Mouse (Mus musculus) small intestine, adult 2 months (tissue): ENCODE measurements around the gene Dpp6. TPM values are rescaled to one million over a fixed set of nuclear protein-coding genes. Genes with fewer than 3 reads are reported as not detected.
A peak's percentile ranks its signal among the peaks of the same experiment; 100 is the strongest.

ENCODE experiments used
- H3K27ac ChIP-seq: fragments of 200-500 bp; 2 replicates; pipeline ENCODE4 v1.5.1; 2012; ENCODE audit warnings: low read depth, low read length, control low read depth, inconsistent platforms; ENCODE audit not compliant: insufficient read depth
- H3K27me3 ChIP-seq: fragments of 200-500 bp; 2 replicates; pipeline ENCODE4 v1.6.1; 2012; ENCODE audit warnings: mild to moderate bottlenecking, moderate library complexity, low read length, inconsistent platforms; ENCODE audit not compliant: control insufficient read depth, insufficient read depth
- H3K36me3 ChIP-seq: fragments of 200-500 bp; 2 replicates; pipeline ENCODE4 v1.6.1; 2012; ENCODE audit warnings: mild to moderate bottlenecking, low read length, control low read depth, inconsistent platforms; ENCODE audit not compliant: control insufficient read depth, insufficient read depth
- H3K4me1 ChIP-seq: fragments of 200-500 bp; 2 replicates; pipeline ENCODE4 v1.6.1; 2012; ENCODE audit warnings: low read length, inconsistent platforms, mixed read lengths; ENCODE audit not compliant: control insufficient read depth, insufficient read depth, insufficient read length
- H3K4me3 ChIP-seq: fragments of 200-500 bp; 2 replicates; pipeline ENCODE4 v1.5.1; 2012; ENCODE audit warnings: low read depth, mild to moderate bottlenecking, control low read depth, inconsistent platforms, low read length, moderate library complexity
- CTCF ChIP-seq: fragments of 200-500 bp; IDR thresholded peaks from 2 replicates; pipeline ENCODE4 v1.5.1; 2012; ENCODE audit warnings: low read depth, mild to moderate bottlenecking, control low read depth, inconsistent platforms, low read length, moderate library complexity, mixed read lengths; ENCODE audit not compliant: insufficient replicate concordance, insufficient read length; ENCODE audit errors: extremely low read depth
- POLR2A ChIP-seq: fragments of 200-500 bp; IDR thresholded peaks from 2 replicates; pipeline ENCODE4 v1.6.1; 2012; ENCODE audit warnings: low read depth, mild to moderate bottlenecking, control low read depth, inconsistent platforms, low read length, moderate library complexity
- WGBS: fragments of 180-500 bp; shearing (Covaris S2); methylation state at CpG from one replicate; pipeline ENCODE4 v1.1.7; 2018; 5-methylcytosine and 5-hydroxymethylcytosine counted together
- polyA plus RNA-seq: library from polyadenylated mRNA; depleted of rRNA; stranded (reverse); fragments of >200 nt; gene quantifications from 2 replicates; pipeline ENCODE4 v1.2.3, GENCODE M21; 2012

Dpp6 gene
- polyA plus RNA-seq, 1 experiment, result 0.41 TPM

DNA sequence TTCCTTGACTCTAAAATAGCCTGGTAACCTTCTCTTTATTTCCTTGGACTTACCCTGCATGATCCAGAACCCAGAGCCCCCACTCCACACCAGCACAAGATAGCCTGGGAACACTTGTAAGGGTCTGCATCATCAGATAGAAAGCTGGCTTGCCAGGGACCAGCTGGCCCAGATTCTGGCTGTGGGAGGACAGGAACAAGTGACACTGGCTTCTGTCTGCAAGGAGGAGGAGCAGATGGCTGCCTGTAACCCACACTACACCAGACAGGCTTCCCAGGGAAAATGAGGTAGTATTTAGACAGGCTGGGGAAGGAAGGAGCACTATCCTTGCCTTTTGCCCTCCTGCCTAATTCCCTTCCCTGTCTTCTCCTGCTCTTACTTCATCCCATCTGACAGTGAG lies 900.3 kb downstream of the Dpp6 start:
- H3K4me3 ChIP-seq, result no peak overlapping the region
- no peak overlapping the region for H3K27ac ChIP-seq
- no peak for TF ChIP-seq CTCF
- no peak for TF ChIP-seq POLR2A
- no peaks in the 10 kb centered on the region for H3K36me3 ChIP-seq
- H3K27me3 ChIP-seq, result no peaks in the 10 kb centered on the region
- H3K4me1 ChIP-seq, result no peaks in the 10 kb centered on the region

DNA sequence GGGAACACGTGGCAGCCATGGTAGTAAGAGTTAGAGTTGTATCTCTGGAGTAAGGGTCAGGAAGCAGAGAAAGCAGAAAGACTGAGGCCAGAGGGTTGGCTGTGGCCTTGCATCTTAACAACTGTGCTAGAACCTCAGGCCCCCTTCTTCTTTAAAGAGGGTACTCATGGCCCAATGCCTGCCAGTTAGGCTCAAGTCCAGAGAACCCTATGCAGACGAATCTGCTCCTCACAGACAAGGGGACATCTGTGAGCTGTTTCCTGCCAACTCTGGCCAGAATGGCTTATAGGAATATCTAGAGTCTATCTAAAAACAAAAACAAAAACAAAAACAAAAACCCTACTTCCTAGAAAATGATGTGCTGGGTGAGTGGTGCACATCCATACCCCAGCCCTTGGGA lies 902.3 kb downstream of the Dpp6 start:
- H3K4me1 ChIP-seq, result no peaks in the 10 kb centered on the region
- TF ChIP-seq POLR2A, result no peak
- TF ChIP-seq CTCF, result no peak
- no peak overlapping the region for H3K27ac ChIP-seq
- no peaks in the 10 kb centered on the region for H3K36me3 ChIP-seq
- H3K4me3 ChIP-seq, result no peak overlapping the region
- no peaks in the 10 kb centered on the region for H3K27me3 ChIP-seq
- 59% methylated on average over 2 of the region's 2 CpGs for WGBS

DNA sequence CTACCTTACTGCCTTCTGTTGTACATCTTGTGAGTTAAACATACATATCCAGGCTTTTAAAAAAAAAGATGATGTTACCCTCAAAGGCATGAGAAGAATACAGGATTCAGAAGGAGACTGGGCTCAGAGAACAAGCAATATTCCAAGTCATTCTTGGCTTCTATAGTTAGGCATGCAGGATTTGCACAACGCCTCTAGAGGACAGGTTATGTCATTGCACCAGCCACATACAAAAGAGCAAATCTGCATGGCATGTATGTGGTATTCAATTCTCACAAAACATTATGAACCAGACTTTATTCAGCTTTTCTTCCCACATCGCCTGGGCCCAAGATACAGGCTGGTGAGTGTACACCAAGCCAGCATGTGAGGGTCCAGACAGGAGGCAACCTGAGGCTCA lies 907.5 kb downstream of the Dpp6 start:
- no peaks in the 10 kb centered on the region for H3K27me3 ChIP-seq

DNA sequence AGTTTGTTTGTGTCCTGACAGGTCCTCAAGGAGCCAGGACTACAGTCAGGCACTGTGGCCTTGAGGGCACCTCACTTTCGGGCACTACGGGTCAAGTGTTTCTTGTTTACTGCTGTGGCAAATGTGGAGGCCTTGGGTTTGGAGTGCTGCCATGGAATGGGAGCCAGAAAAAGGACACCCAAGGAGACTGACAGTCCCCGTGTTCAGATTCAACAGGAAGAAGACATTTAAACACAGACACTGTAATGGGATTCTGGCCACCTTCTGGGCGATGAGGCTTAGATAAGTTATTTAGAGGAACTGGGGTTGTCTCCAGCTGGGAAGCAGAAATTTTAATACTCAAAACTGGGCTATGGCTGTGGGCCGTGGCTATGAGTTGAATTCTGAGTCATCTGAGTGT lies 913.7 kb downstream of the Dpp6 start:
- Histone ChIP-seq H3K27me3 (no peaks in the 10 kb centered on the region), H3K4me3 (no peak overlapping the region), H3K27ac (no peak overlapping the region), H3K36me3 (no peaks in the 10 kb centered on the region), H3K4me1 (no peaks in the 10 kb centered on the region)
- no peak for TF ChIP-seq POLR2A
- TF ChIP-seq CTCF, result no peak
- 53% methylated on average over 5 of the region's 5 CpGs for WGBS

More for the DNA sequence above, 907.5 kb downstream of the Dpp6 start:
- no peak for TF ChIP-seq POLR2A
- no peak for TF ChIP-seq CTCF
- Histone ChIP-seq H3K36me3 (no peaks in the 10 kb centered on the region), H3K4me1 (no peaks in the 10 kb centered on the region), H3K4me3 (no peak overlapping the region), H3K27ac (no peak overlapping the region)
- 19% methylated on average over 2 of the region's 2 CpGs for WGBS

DNA sequence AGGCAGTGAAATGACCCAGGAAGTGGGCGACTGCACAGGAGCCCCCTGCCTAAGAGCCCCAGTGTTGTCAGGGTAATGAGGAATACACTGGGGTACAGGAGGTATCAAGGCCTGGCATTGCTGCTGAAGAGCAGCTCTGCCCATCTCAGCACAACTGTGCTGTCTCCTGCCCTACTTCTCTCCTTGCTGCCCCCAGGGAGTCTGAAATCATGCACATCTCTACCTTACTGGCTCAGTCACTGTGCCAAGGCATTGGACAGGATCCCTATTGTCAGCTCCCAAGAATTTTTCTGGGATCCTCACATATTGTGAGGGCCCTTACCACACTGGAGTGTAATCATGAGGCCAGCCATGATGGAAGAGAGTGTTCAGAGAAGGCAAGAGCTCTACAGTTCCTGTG lies 914.4 kb downstream of the Dpp6 start:
- Histone ChIP-seq H3K4me3 (no peak overlapping the region), H3K27me3 (no peaks in the 10 kb centered on the region), H3K4me1 (no peaks in the 10 kb centered on the region), H3K27ac (no peak overlapping the region), H3K36me3 (no peaks in the 10 kb centered on the region)
- TF ChIP-seq CTCF (no peak), POLR2A (no peak)
- 82% methylated on average over 1 of the region's 1 CpGs for WGBS

DNA sequence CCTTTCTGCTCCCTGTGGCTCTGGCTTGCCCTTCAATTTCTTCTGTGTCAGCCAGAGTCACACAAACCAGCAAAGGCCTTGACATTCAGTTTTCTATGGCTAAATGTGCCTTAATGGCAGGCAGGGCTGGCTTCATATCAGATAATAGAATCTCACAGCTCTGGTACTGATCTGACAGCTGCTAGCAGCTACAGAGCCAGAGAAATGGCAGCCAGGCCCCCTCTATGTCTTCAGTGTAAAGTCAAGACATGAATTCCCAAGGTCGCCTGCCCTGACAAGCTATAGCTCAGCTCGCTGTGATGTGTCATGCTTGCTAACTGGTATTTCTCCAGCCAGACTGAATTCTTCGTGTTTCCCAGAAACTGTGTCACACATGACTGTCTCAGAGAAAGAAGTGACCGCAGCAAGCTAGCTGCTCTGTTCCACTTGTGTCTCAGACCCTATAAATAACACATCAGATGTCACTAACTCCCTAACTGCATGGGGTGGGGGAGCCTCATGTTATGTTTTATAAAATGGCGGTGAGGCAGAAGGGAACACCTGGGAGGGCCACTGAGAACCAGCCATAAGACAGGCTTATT lies 915.4 kb downstream of the Dpp6 start:
- TF ChIP-seq CTCF (no peak), POLR2A (no peak)
- WGBS, result 76% methylated on average over 5 of the region's 5 CpGs
- H3K27me3 ChIP-seq, result no peaks in the 10 kb centered on the region
- H3K4me3 ChIP-seq, result no peak overlapping the region
- H3K4me1 ChIP-seq, result no peaks in the 10 kb centered on the region
- H3K27ac ChIP-seq, result no peak overlapping the region
- H3K36me3 ChIP-seq, result no peaks in the 10 kb centered on the region

DNA sequence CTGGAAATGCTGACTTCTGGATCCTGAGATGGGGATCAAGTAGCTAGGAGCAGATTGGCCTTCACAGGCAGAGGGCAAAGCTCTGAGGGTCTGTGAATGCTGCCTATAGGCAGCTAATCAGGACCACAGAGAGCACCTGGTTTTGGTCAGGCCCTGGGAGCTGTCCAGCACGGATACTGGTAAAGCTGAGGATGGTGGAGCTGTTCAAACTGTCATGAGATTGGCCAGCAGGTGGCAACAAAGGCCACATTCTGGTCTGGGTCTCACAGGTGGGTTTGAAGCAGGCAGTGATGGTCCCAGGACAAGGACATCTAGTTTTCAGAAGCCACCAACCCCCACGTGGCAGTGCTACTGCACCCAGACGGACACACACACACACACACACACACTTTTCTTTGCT lies 920.2 kb downstream of the Dpp6 start:
- TF ChIP-seq CTCF (peak; percentile 25; the same call in 1 of the 2 replicates), POLR2A (no peak)

More for the DNA sequence above, 920.2 kb downstream of the Dpp6 start:
- no peaks in the 10 kb centered on the region for H3K27me3 ChIP-seq
- H3K4me3 ChIP-seq, result no peak overlapping the region
- H3K27ac ChIP-seq, result no peak overlapping the region
- H3K4me1 ChIP-seq, result no peaks in the 10 kb centered on the region
- peaks cover 6% of the 10 kb centered on the region; the same call in 1 of the 2 replicates for H3K36me3 ChIP-seq
- WGBS, result 14% methylated on average over 3 of the region's 3 CpGs
